Mouse (Mus musculus): Measurements from ENCODE around the gene Mllt10. TPM values are rescaled to one million over a fixed set of nuclear protein-coding genes. Genes with fewer than 3 reads are reported as not detected.

The Mllt10 gene
- polyA plus RNA-seq, 1 experiment: 12.5 TPM

DNA sequence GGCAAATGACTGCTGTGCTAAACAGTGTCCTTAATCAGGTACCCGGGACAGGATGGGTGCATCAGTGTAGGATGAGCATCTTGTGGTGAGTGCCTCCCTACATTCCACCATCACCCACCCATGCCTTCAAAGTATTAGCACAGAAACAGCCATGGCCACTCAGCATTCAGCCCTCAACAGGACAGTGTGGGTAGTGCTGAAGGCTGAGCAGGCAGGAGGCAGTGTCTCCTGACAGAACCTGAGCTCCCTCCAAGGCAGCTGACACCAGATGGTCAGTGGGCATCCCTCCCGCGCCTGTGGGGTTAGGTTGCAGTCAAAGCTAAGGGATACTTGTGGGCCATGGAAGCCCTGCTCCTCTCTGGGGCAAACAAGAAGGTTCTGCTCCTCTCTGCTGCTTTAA lies 162.8 kb downstream of the Mllt10 start:
- Histone ChIP-seq H3K79me2 (ENCODE audit: control insufficient read depth, insufficient read depth) (no peaks in the 10 kb centered on the region), H3K27me3 (ENCODE audit: control insufficient read depth, insufficient read depth, insufficient read length) (no peaks in the 10 kb centered on the region), H3K4me3 (no peak overlapping the region), H3ac (ENCODE audit: control insufficient read depth, insufficient read length) (no peak overlapping the region), H3K36me3 (ENCODE audit: control insufficient read depth, insufficient read depth) (peaks cover 25% of the 10 kb centered on the region), H3K4me2 (ENCODE audit: low read depth) (no peak overlapping the region)
- no peak for TF ChIP-seq CEBPB (IDR thresholded peaks at IDR 0.05; ENCODE audit: insufficient read depth, poor library complexity, severe bottlenecking)
- no peak for TF ChIP-seq USF1 (IDR thresholded peaks at IDR 0.05; ENCODE audit: low read depth)
- TF ChIP-seq TCF12 (IDR thresholded peaks at IDR 0.05; ENCODE audit: insufficient read depth, poor library complexity, severe bottlenecking): no peak
- TF ChIP-seq MAX (IDR thresholded peaks at IDR 0.05; ENCODE audit: low read depth): no peak
- TF ChIP-seq MYOG (IDR thresholded peaks at IDR 0.05; ENCODE audit: control insufficient read depth in 1 of 3, insufficient read depth in 1 of 3, insufficient read length in 2 of 3, low read depth in 2 of 3): peak in 2 of 3 experiments; percentile 62 to 78
- peak; percentile 32 for TF ChIP-seq POLR2AphosphoS2 (IDR thresholded peaks at IDR 0.05; ENCODE audit: insufficient read length, low read depth)
- no peak for TF ChIP-seq TCF3 (IDR thresholded peaks at IDR 0.05; ENCODE audit: insufficient read length, low read depth)
- no peak for TF ChIP-seq POLR2A (IDR thresholded peaks at IDR 0.05; ENCODE audit: insufficient read length, low read depth)
- TF ChIP-seq SRF (IDR thresholded peaks at IDR 0.05; ENCODE audit: control insufficient read depth, insufficient read length, low read depth): no peak
- TF ChIP-seq MYOD1 (IDR thresholded peaks at IDR 0.05; ENCODE audit: control insufficient read depth in 1 of 3, insufficient read length in 2 of 3, low read depth in 2 of 3): peak in 2 of 3 experiments; percentile 55 to 86
- TF ChIP-seq REST (IDR thresholded peaks at IDR 0.05; ENCODE audit: insufficient read depth, insufficient read length): no peak
- TF ChIP-seq E2F4 (IDR thresholded peaks at IDR 0.05; ENCODE audit: insufficient read depth): no peak

GRCm38 (mm10) chr2:18218500-18218899 lies 163.5 kb downstream of the Mllt10 start:
- H3K4me3 ChIP-seq: no peak overlapping the region
- TF ChIP-seq TCF3 (IDR thresholded peaks at IDR 0.05; ENCODE audit: insufficient read length, low read depth) (no peak), MAX (IDR thresholded peaks at IDR 0.05; ENCODE audit: low read depth) (no peak), POLR2A (IDR thresholded peaks at IDR 0.05; ENCODE audit: insufficient read length, low read depth) (no peak), MYOD1 (IDR thresholded peaks at IDR 0.05; ENCODE audit: control insufficient read depth in 1 of 3, insufficient read length in 2 of 3, low read depth in 2 of 3) (no peak), USF1 (IDR thresholded peaks at IDR 0.05; ENCODE audit: low read depth) (no peak), TCF12 (IDR thresholded peaks at IDR 0.05; ENCODE audit: insufficient read depth, poor library complexity, severe bottlenecking) (no peak), MYOG (IDR thresholded peaks at IDR 0.05; ENCODE audit: control insufficient read depth in 1 of 3, insufficient read depth in 1 of 3, insufficient read length in 2 of 3, low read depth in 2 of 3) (no peak), CEBPB (IDR thresholded peaks at IDR 0.05; ENCODE audit: insufficient read depth, poor library complexity, severe bottlenecking) (no peak), POLR2AphosphoS2 (IDR thresholded peaks at IDR 0.05; ENCODE audit: insufficient read length, low read depth) (no peak), SRF (IDR thresholded peaks at IDR 0.05; ENCODE audit: control insufficient read depth, insufficient read length, low read depth) (no peak), REST (IDR thresholded peaks at IDR 0.05; ENCODE audit: insufficient read depth, insufficient read length) (no peak), E2F4 (IDR thresholded peaks at IDR 0.05; ENCODE audit: insufficient read depth) (no peak)
- no peaks in the 10 kb centered on the region for H3K27me3 ChIP-seq (ENCODE audit: control insufficient read depth, insufficient read depth, insufficient read length)
- H3K36me3 ChIP-seq (ENCODE audit: control insufficient read depth, insufficient read depth): peaks cover 20% of the 10 kb centered on the region
- H3ac ChIP-seq (ENCODE audit: control insufficient read depth, insufficient read length): no peak overlapping the region
- H3K4me2 ChIP-seq (ENCODE audit: low read depth): no peak overlapping the region
- no peaks in the 10 kb centered on the region for H3K79me2 ChIP-seq (ENCODE audit: control insufficient read depth, insufficient read depth)

GRCm38 (mm10) chr2:18219136-18219535 lies 164.1 kb downstream of the Mllt10 start:
- TF ChIP-seq MYOD1 (IDR thresholded peaks at IDR 0.05; ENCODE audit: control insufficient read depth in 1 of 3, insufficient read length in 2 of 3, low read depth in 2 of 3) (no peak), SRF (IDR thresholded peaks at IDR 0.05; ENCODE audit: control insufficient read depth, insufficient read length, low read depth) (no peak), E2F4 (IDR thresholded peaks at IDR 0.05; ENCODE audit: insufficient read depth) (no peak), MYOG (IDR thresholded peaks at IDR 0.05; ENCODE audit: control insufficient read depth in 1 of 3, insufficient read depth in 1 of 3, insufficient read length in 2 of 3, low read depth in 2 of 3) (no peak), USF1 (IDR thresholded peaks at IDR 0.05; ENCODE audit: low read depth) (no peak), TCF12 (IDR thresholded peaks at IDR 0.05; ENCODE audit: insufficient read depth, poor library complexity, severe bottlenecking) (no peak), CEBPB (IDR thresholded peaks at IDR 0.05; ENCODE audit: insufficient read depth, poor library complexity, severe bottlenecking) (no peak), POLR2A (IDR thresholded peaks at IDR 0.05; ENCODE audit: insufficient read length, low read depth) (no peak), POLR2AphosphoS2 (IDR thresholded peaks at IDR 0.05; ENCODE audit: insufficient read length, low read depth) (no peak), MAX (IDR thresholded peaks at IDR 0.05; ENCODE audit: low read depth) (no peak), TCF3 (IDR thresholded peaks at IDR 0.05; ENCODE audit: insufficient read length, low read depth) (no peak), REST (IDR thresholded peaks at IDR 0.05; ENCODE audit: insufficient read depth, insufficient read length) (no peak)
- H3K4me2 ChIP-seq (ENCODE audit: low read depth): peak overlapping the region; percentile 7
- no peaks in the 10 kb centered on the region for H3K27me3 ChIP-seq (ENCODE audit: control insufficient read depth, insufficient read depth, insufficient read length)
- peaks cover 20% of the 10 kb centered on the region for H3K36me3 ChIP-seq (ENCODE audit: control insufficient read depth, insufficient read depth)
- H3K4me3 ChIP-seq: no peak overlapping the region
- no peak overlapping the region for H3ac ChIP-seq (ENCODE audit: control insufficient read depth, insufficient read length)
- H3K79me2 ChIP-seq (ENCODE audit: control insufficient read depth, insufficient read depth): no peaks in the 10 kb centered on the region

GRCm38 (mm10) chr2:18219569-18219968 lies 164.5 kb downstream of the Mllt10 start:
- peaks cover 20% of the 10 kb centered on the region for H3K36me3 ChIP-seq (ENCODE audit: control insufficient read depth, insufficient read depth)
- peak overlapping the region; percentile 7 for H3K4me2 ChIP-seq (ENCODE audit: low read depth)
- no peaks in the 10 kb centered on the region for H3K27me3 ChIP-seq (ENCODE audit: control insufficient read depth, insufficient read depth, insufficient read length)
- H3K4me3 ChIP-seq: no peak overlapping the region
- TF ChIP-seq MAX (IDR thresholded peaks at IDR 0.05; ENCODE audit: low read depth): no peak
- TF ChIP-seq SRF (IDR thresholded peaks at IDR 0.05; ENCODE audit: control insufficient read depth, insufficient read length, low read depth): no peak
- TF ChIP-seq E2F4 (IDR thresholded peaks at IDR 0.05; ENCODE audit: insufficient read depth): no peak
- no peak for TF ChIP-seq CEBPB (IDR thresholded peaks at IDR 0.05; ENCODE audit: insufficient read depth, poor library complexity, severe bottlenecking)
- no peak for TF ChIP-seq TCF3 (IDR thresholded peaks at IDR 0.05; ENCODE audit: insufficient read length, low read depth)
- no peak for TF ChIP-seq REST (IDR thresholded peaks at IDR 0.05; ENCODE audit: insufficient read depth, insufficient read length)
- TF ChIP-seq USF1 (IDR thresholded peaks at IDR 0.05; ENCODE audit: low read depth): no peak
- H3ac ChIP-seq (ENCODE audit: control insufficient read depth, insufficient read length): no peak overlapping the region
- no peaks in the 10 kb centered on the region for H3K79me2 ChIP-seq (ENCODE audit: control insufficient read depth, insufficient read depth)

Measured in myocyte (in vitro differentiated cells).